Mouse (Mus musculus) liver, embryonic 14.5 days (tissue): ENCODE measurements around the gene Megf11. TPM values are rescaled to one million over a fixed set of nuclear protein-coding genes. Genes with fewer than 3 reads are reported as not detected.
A peak's percentile ranks its signal among the peaks of the same experiment; 100 is the strongest.

ENCODE experiments used
- ATAC-seq: fragments of 200-750 bp; cut with Nextera tagmentation; 2 replicates; pipeline ENCODE4 v1.8.0; 2017; ENCODE audit warnings: moderate number of reproducible peaks, mild to moderate bottlenecking, moderate library complexity; ENCODE audit not compliant: insufficient read depth
- DNase-seq, 3 experiments: peaks; one replicate each; pipeline ENCODE4 v3.0.0-alpha.2; 2012 to 2013; ENCODE audit warnings: low read depth in 3 of 3, low spot score in 3 of 3
- H3K27ac ChIP-seq: fragments of 300-500 bp; sonication (generic); 2 replicates; pipeline ENCODE4 v1.5.1; 2014; ENCODE audit warnings: moderate library complexity, mild to moderate bottlenecking, control low read depth, inconsistent platforms
- H3K27me3 ChIP-seq: fragments of 300-500 bp; sonication (generic); 2 replicates; pipeline ENCODE4 v1.6.1; 2014; ENCODE audit warnings: mild to moderate bottlenecking, low read length, moderate library complexity; ENCODE audit not compliant: control insufficient read depth, insufficient read depth
- H3K36me3 ChIP-seq: fragments of 300-500 bp; sonication (generic); replicated peaks from 2 replicates; pipeline ENCODE4 v1.6.1; 2014; ENCODE audit warnings: low read depth; ENCODE audit not compliant: control insufficient read depth, insufficient read depth
- H3K4me1 ChIP-seq, 2 experiments: fragments of 200-500 bp in 1 of 2; fragments of 300-500 bp in 1 of 2; sonication (generic) in 1 of 2; replicated peaks; 2 replicates each; pipeline ENCODE4 v1.6.1; 2012 to 2014; ENCODE audit warnings: antibody characterized with exemption in 1 of 2, inconsistent platforms in 1 of 2, low read length in 1 of 2; ENCODE audit not compliant: control insufficient read depth in 2 of 2, insufficient read depth in 2 of 2
- H3K4me2 ChIP-seq: fragments of 300-500 bp; sonication (generic); 2 replicates; pipeline ENCODE4 v1.6.1; 2014; ENCODE audit warnings: low read depth, mild to moderate bottlenecking, control low read depth, moderate library complexity
- H3K4me3 ChIP-seq, 2 experiments: fragments of 200-500 bp in 1 of 2; fragments of 300-500 bp in 1 of 2; sonication (generic) in 1 of 2; 2 replicates each; pipeline ENCODE4 v1.5.1; 2012 to 2014; ENCODE audit warnings: low read depth in 2 of 2, low read length in 2 of 2, mild to moderate bottlenecking in 2 of 2, control low read depth in 1 of 2, inconsistent platforms in 1 of 2, moderate library complexity in 1 of 2; ENCODE audit not compliant: insufficient read depth in 1 of 2
- H3K9ac ChIP-seq: fragments of 300-500 bp; sonication (generic); replicated peaks from 2 replicates; pipeline ENCODE4 v1.6.1; 2014; ENCODE audit warnings: mild to moderate bottlenecking, control low read depth, moderate library complexity
- H3K9me3 ChIP-seq: fragments of 300-500 bp; sonication (generic); 2 replicates; pipeline ENCODE4 v1.6.1; 2016; ENCODE audit warnings: low read length, mixed read lengths; ENCODE audit not compliant: control insufficient read depth
- CTCF ChIP-seq: IDR thresholded peaks from 2 replicates; pipeline ENCODE4 v1.5.1; 2016; ENCODE audit warnings: antibody characterized with exemption, low read depth, control low read depth
- EP300 ChIP-seq: IDR thresholded peaks from 2 replicates; pipeline ENCODE4 v1.6.1; 2016; ENCODE audit warnings: antibody characterized with exemption, low read depth
- WGBS: fragments of 180-500 bp; shearing (Covaris S2); extraction: QIAGEN DNeasy Blood & Tissue Kit; methylation state at CpG from one replicate; pipeline ENCODE4 v1.1.7; 2014; ENCODE audit not compliant: insufficient replicate concordance; 5-methylcytosine and 5-hydroxymethylcytosine counted together
- polyA plus RNA-seq, 2 experiments: library from polyadenylated mRNA; depleted of rRNA in 1 of 2; stranded (reverse) in 1 of 2; unstranded in 1 of 2; fragments of >200 nt; fragmentation: Nextera tagmentation in 1 of 2; extraction: Ambion mirVana in 1 of 2; gene quantifications; 2 replicates each; pipeline versions ENCODE4 v1.2.1 to v1.2.3; 2012 to 2014

The Megf11 gene
- polyA plus RNA-seq, 2 experiments: 0.18 to 0.28 TPM

- 31% methylated on average over 6 of the region's 6 CpGs for WGBS
- no peak overlapping the region for H3K9ac ChIP-seq
- DNase-seq (no peak), ATAC-seq (no peak)
- TF ChIP-seq EP300 (no peak), CTCF (no peak)
- no peaks in the 10 kb centered on the region for H3K9me3 ChIP-seq
- H3K36me3 ChIP-seq: no peaks in the 10 kb centered on the region
- H3K4me2 ChIP-seq: 0 out of 2 replicates have a peak overlapping the region, but pooled peaks have one; percentile 19
- H3K27ac ChIP-seq: no peak overlapping the region
- no peaks in the 10 kb centered on the region for H3K27me3 ChIP-seq
- peaks cover 0 to 16% of the 10 kb centered on the region in 2 experiments; a peak in 1 of 4 replicates for H3K4me1 ChIP-seq
- H3K4me3 ChIP-seq: no peak overlapping the region
These were observed 61.6 kb downstream of the Megf11 start for GRCm38 (mm10) chr9:64447070-64447469.

GRCm38 (mm10) chr9:64447522-64447921 lies 62.1 kb downstream of the Megf11 start:
- H3K4me3 ChIP-seq: no peak overlapping the region
- H3K4me1 ChIP-seq: peaks cover 0 to 16% of the 10 kb centered on the region in 2 experiments; a peak in 1 of 4 replicates
- peak; percentile 55 for ATAC-seq
- H3K27ac ChIP-seq: no peak overlapping the region
- TF ChIP-seq EP300 (no peak), CTCF (no peak)
- no peaks in the 10 kb centered on the region for H3K27me3 ChIP-seq
- H3K36me3 ChIP-seq: no peaks in the 10 kb centered on the region
- H3K4me2 ChIP-seq: peak overlapping the region; percentile 28; the same call in 1 of the 2 replicates
- H3K9me3 ChIP-seq: no peaks in the 10 kb centered on the region
- peak in 1 of 3 experiments; percentile 20 for DNase-seq
- WGBS: 7% methylated on average over 6 of the region's 6 CpGs
- no peak overlapping the region for H3K9ac ChIP-seq

- Histone ChIP-seq H3K36me3 (no peaks in the 10 kb centered on the region), H3K4me1 (peaks cover 0 to 11% of the 10 kb centered on the region in 2 experiments; a peak in 1 of 4 replicates), H3K27me3 (no peaks in the 10 kb centered on the region), H3K4me2 (no peak overlapping the region), H3K9ac (no peak overlapping the region), H3K27ac (no peak overlapping the region), H3K4me3 (no peak overlapping the region), H3K9me3 (no peaks in the 10 kb centered on the region)
- DNase-seq: peak in 2 of 3 experiments; percentile 20 to 22
- 20% methylated on average over 5 of the region's 5 CpGs for WGBS
- no peak for TF ChIP-seq EP300
- no peak for TF ChIP-seq CTCF
- ATAC-seq: no peak
These were observed 67.3 kb downstream of the Megf11 start for GRCm38 (mm10) chr9:64452769-64453168.

GRCm38 (mm10) chr9:64454196-64454595 lies 68.8 kb downstream of the Megf11 start:
- Histone ChIP-seq H3K4me3 (no peak overlapping the region), H3K4me1 (0 out of 4 replicates have a peak, but pooled peaks cover 0 to under 1% of the 10 kb centered on the region in 2 experiments), H3K4me2 (no peak overlapping the region), H3K27me3 (no peaks in the 10 kb centered on the region), H3K9me3 (no peaks in the 10 kb centered on the region), H3K27ac (no peak overlapping the region), H3K36me3 (no peaks in the 10 kb centered on the region), H3K9ac (no peak overlapping the region)
- TF ChIP-seq EP300 (no peak), CTCF (no peak)
- ATAC-seq (no peak), DNase-seq (no peak)
- 55% methylated on average over 4 of the region's 4 CpGs for WGBS

GRCm38 (mm10) chr9:64455910-64456309 lies 70.5 kb downstream of the Megf11 start:
- no peak overlapping the region for H3K4me2 ChIP-seq
- H3K9ac ChIP-seq: no peak overlapping the region
- H3K36me3 ChIP-seq: no peaks in the 10 kb centered on the region
- no peaks in the 10 kb centered on the region for H3K9me3 ChIP-seq
- TF ChIP-seq CTCF: no peak
- TF ChIP-seq EP300: no peak
- H3K27ac ChIP-seq: no peak overlapping the region
- no peaks in the 10 kb centered on the region for H3K4me1 ChIP-seq
- H3K4me3 ChIP-seq: no peak overlapping the region
- ATAC-seq (no peak), DNase-seq (no peak)
- WGBS: 35% methylated on average over 9 of the region's 9 CpGs
- no peaks in the 10 kb centered on the region for H3K27me3 ChIP-seq
